Mouse (Mus musculus): ENCODE results near the gene Mbtd1. TPM values are rescaled to one million over a fixed set of nuclear protein-coding genes. Genes with fewer than 3 reads are reported as not detected.

Mbtd1 gene
- 26.4 and 28.8 TPM in 2 replicates for polyA plus RNA-seq (2015; fragmentation: Nextera tagmentation; extraction: Ambion mirVana)

GRCm38 (mm10) chr11:93885572-93886410 lies at the start of gene Mbtd1, which contains the start of gene Utp18:
TSS of gene Mbtd1 (plus strand) at chr11:93885852.
TSS of gene Utp18 (minus strand) at chr11:93885766.
- ATAC-seq (ENCODE audit: borderline replicate concordance, extremely low read depth, low FRiP score, low TSS enrichment): peak; percentile 97
- Histone ChIP-seq H3K4me1 (peaks cover 23% of the 10 kb centered on the region), H3K9me3 (no peaks in the 10 kb centered on the region), H3K36me3 (peaks cover 3% of the 10 kb centered on the region; the same call in 1 of the 2 replicates), H3K4me3 (peak within 1 kb of the TSS; percentile 93), H3K27ac (peak within 1 kb of the TSS; percentile 88), H3K4me2 (peak within 1 kb of the TSS; percentile 87), H3K27me3 (no peaks in the 10 kb centered on the region), H3K9ac (peak within 1 kb of the TSS; percentile 96)
- under 1% methylated on average over 76 of the region's 83 CpGs for WGBS

GRCm38 (mm10) chr11:93847342-93847741 lies 38.3 kb upstream of the Mbtd1 start:
- no peak overlapping the region for H3K4me2 ChIP-seq
- no peaks in the 10 kb centered on the region for H3K9me3 ChIP-seq
- no peak overlapping the region for H3K27ac ChIP-seq
- 37% methylated on average over 2 of the region's 2 CpGs for WGBS
- no peaks in the 10 kb centered on the region for H3K27me3 ChIP-seq
- no peak overlapping the region for H3K4me3 ChIP-seq
- H3K9ac ChIP-seq: no peak overlapping the region
- no peaks in the 10 kb centered on the region for H3K4me1 ChIP-seq
- no peak for ATAC-seq (ENCODE audit: borderline replicate concordance, extremely low read depth, low FRiP score, low TSS enrichment)
- H3K36me3 ChIP-seq: no peaks in the 10 kb centered on the region

GRCm38 (mm10) chr11:93852546-93852945 lies 33.1 kb upstream of the Mbtd1 start:
- H3K9me3 ChIP-seq: no peaks in the 10 kb centered on the region
- H3K4me1 ChIP-seq: no peaks in the 10 kb centered on the region
- no peak overlapping the region for H3K9ac ChIP-seq
- ATAC-seq (ENCODE audit: borderline replicate concordance, extremely low read depth, low FRiP score, low TSS enrichment): no peak
- H3K36me3 ChIP-seq: no peaks in the 10 kb centered on the region
- H3K27ac ChIP-seq: no peak overlapping the region
- H3K27me3 ChIP-seq: no peaks in the 10 kb centered on the region
- H3K4me2 ChIP-seq: no peak overlapping the region
- WGBS: 84% methylated on average over 3 of the region's 3 CpGs
- H3K4me3 ChIP-seq: no peak overlapping the region

- no peak for ATAC-seq (ENCODE audit: borderline replicate concordance, extremely low read depth, low FRiP score, low TSS enrichment)
- H3K36me3 ChIP-seq: 0 out of 2 replicates have a peak, but pooled peaks cover 3% of the 10 kb centered on the region
- H3K4me1 ChIP-seq: no peaks in the 10 kb centered on the region
- no peak overlapping the region for H3K4me2 ChIP-seq
- H3K27me3 ChIP-seq: no peaks in the 10 kb centered on the region
- H3K27ac ChIP-seq: no peak overlapping the region
- no peak overlapping the region for H3K9ac ChIP-seq
- H3K4me3 ChIP-seq: no peak overlapping the region
- 5% methylated on average over 6 of the region's 6 CpGs for WGBS
- no peaks in the 10 kb centered on the region for H3K9me3 ChIP-seq
Observed at GRCm38 (mm10) chr11:93856284-93856955, 29.2 kb upstream of the Mbtd1 start.

- H3K27ac ChIP-seq: no peak overlapping the region
- no peak for ATAC-seq (ENCODE audit: borderline replicate concordance, extremely low read depth, low FRiP score, low TSS enrichment)
- no peak overlapping the region for H3K4me3 ChIP-seq
- no peaks in the 10 kb centered on the region for H3K9me3 ChIP-seq
- 84% methylated on average over 1 of the region's 1 CpGs for WGBS
- no peaks in the 10 kb centered on the region for H3K27me3 ChIP-seq
- peaks cover 17% of the 10 kb centered on the region; the same call in 1 of the 2 replicates for H3K36me3 ChIP-seq
- H3K4me1 ChIP-seq: no peaks in the 10 kb centered on the region
- no peak overlapping the region for H3K4me2 ChIP-seq
- H3K9ac ChIP-seq: no peak overlapping the region
Observed at GRCm38 (mm10) chr11:93860540-93861172, 25.0 kb upstream of the Mbtd1 start.

GRCm38 (mm10) chr11:93861193-93861592 lies 24.5 kb upstream of the Mbtd1 start:
- WGBS: 88% methylated on average over 2 of the region's 2 CpGs
- Histone ChIP-seq H3K4me1 (no peaks in the 10 kb centered on the region), H3K4me2 (no peak overlapping the region), H3K9ac (no peak overlapping the region), H3K4me3 (no peak overlapping the region), H3K27ac (no peak overlapping the region), H3K9me3 (no peaks in the 10 kb centered on the region), H3K27me3 (no peaks in the 10 kb centered on the region), H3K36me3 (peaks cover 21% of the 10 kb centered on the region; the same call in 1 of the 2 replicates)
- no peak for ATAC-seq (ENCODE audit: borderline replicate concordance, extremely low read depth, low FRiP score, low TSS enrichment)

GRCm38 (mm10) chr11:93862045-93862623 lies 23.5 kb upstream of the Mbtd1 start:
- 82% methylated on average over 4 of the region's 4 CpGs for WGBS
- no peaks in the 10 kb centered on the region for H3K4me1 ChIP-seq
- no peak for ATAC-seq (ENCODE audit: borderline replicate concordance, extremely low read depth, low FRiP score, low TSS enrichment)
- no peak overlapping the region for H3K27ac ChIP-seq
- H3K9me3 ChIP-seq: no peaks in the 10 kb centered on the region
- no peaks in the 10 kb centered on the region for H3K27me3 ChIP-seq
- peaks cover 28% of the 10 kb centered on the region; the same call in 1 of the 2 replicates for H3K36me3 ChIP-seq
- H3K4me2 ChIP-seq: no peak overlapping the region
- no peak overlapping the region for H3K4me3 ChIP-seq
- no peak overlapping the region for H3K9ac ChIP-seq

- no peak overlapping the region for H3K27ac ChIP-seq
- peaks cover 33% of the 10 kb centered on the region for H3K36me3 ChIP-seq
- no peaks in the 10 kb centered on the region for H3K9me3 ChIP-seq
- H3K9ac ChIP-seq: no peak overlapping the region
- H3K4me1 ChIP-seq: no peaks in the 10 kb centered on the region
- no peak overlapping the region for H3K4me2 ChIP-seq
- ATAC-seq (ENCODE audit: borderline replicate concordance, extremely low read depth, low FRiP score, low TSS enrichment): no peak
- WGBS: 74% methylated on average over 1 of the region's 1 CpGs
- H3K27me3 ChIP-seq: no peaks in the 10 kb centered on the region
- H3K4me3 ChIP-seq: no peak overlapping the region
Observed at GRCm38 (mm10) chr11:93862638-93863037, 23.0 kb upstream of the Mbtd1 start.

GRCm38 (mm10) chr11:93884068-93884467 lies 1.6 kb upstream of the Mbtd1 start:
- Histone ChIP-seq H3K36me3 (peaks cover 14% of the 10 kb centered on the region), H3K27me3 (no peaks in the 10 kb centered on the region), H3K4me2 (peak overlapping the region; percentile 87), H3K27ac (no peak overlapping the region), H3K9ac (no peak overlapping the region; the same call in 1 of the 2 replicates), H3K4me3 (peak overlapping the region; percentile 93), H3K4me1 (peaks cover 23% of the 10 kb centered on the region), H3K9me3 (no peaks in the 10 kb centered on the region)
- no peak for ATAC-seq (ENCODE audit: borderline replicate concordance, extremely low read depth, low FRiP score, low TSS enrichment)
- WGBS: 83% methylated on average over 4 of the region's 4 CpGs

GRCm38 (mm10) chr11:93884901-93885571 lies 616 bp upstream of the Mbtd1 start:
- Histone ChIP-seq H3K9me3 (no peaks in the 10 kb centered on the region), H3K4me1 (peaks cover 23% of the 10 kb centered on the region), H3K4me2 (peak overlapping the region; percentile 87), H3K36me3 (peaks cover 9% of the 10 kb centered on the region), H3K27me3 (no peaks in the 10 kb centered on the region), H3K4me3 (peak overlapping the region; percentile 93), H3K9ac (peak overlapping the region; percentile 63), H3K27ac (peak overlapping the region; percentile 88)
- WGBS: under 1% methylated on average over 73 of the region's 81 CpGs
- ATAC-seq (ENCODE audit: borderline replicate concordance, extremely low read depth, low FRiP score, low TSS enrichment): peak; percentile 66

Data from lung, embryonic 15.5 days (tissue).